Mouse (Mus musculus) hindbrain, embryonic 13.5 days (tissue): Measurements from ENCODE around the gene Etnk1. TPM values are rescaled to one million over a fixed set of nuclear protein-coding genes. Genes with fewer than 3 reads are reported as not detected.

Source experiments
- ATAC-seq: fragments of 200-750 bp; cut with Nextera tagmentation; 2 replicates; pipeline ENCODE4 v1.8.0; 2017; ENCODE audit warnings: moderate TSS enrichment; ENCODE audit not compliant: low FRiP score
- H3K27ac ChIP-seq: fragments of 300-500 bp; sonication (generic); 2 replicates; pipeline ENCODE4 v1.5.1; 2015; ENCODE audit warnings: inconsistent platforms, mild to moderate bottlenecking, moderate library complexity
- H3K27me3 ChIP-seq: fragments of 300-500 bp; sonication (generic); 2 replicates; pipeline ENCODE4 v1.6.1; 2015; ENCODE audit warnings: mild to moderate bottlenecking, inconsistent platforms
- H3K36me3 ChIP-seq: fragments of 300-500 bp; sonication (generic); 2 replicates; pipeline ENCODE4 v1.6.1; 2015; ENCODE audit warnings: mild to moderate bottlenecking, inconsistent platforms
- H3K4me1 ChIP-seq: fragments of 300-500 bp; sonication (generic); replicated peaks from 2 replicates; pipeline ENCODE4 v1.6.1; 2015; ENCODE audit warnings: inconsistent platforms
- H3K4me2 ChIP-seq: fragments of 300-500 bp; sonication (generic); 2 replicates; pipeline ENCODE4 v1.6.1; 2015; ENCODE audit warnings: inconsistent platforms, mild to moderate bottlenecking, moderate library complexity
- H3K4me3 ChIP-seq: fragments of 300-500 bp; sonication (generic); 2 replicates; pipeline ENCODE4 v1.5.1; 2015; ENCODE audit warnings: mild to moderate bottlenecking, inconsistent platforms
- H3K9ac ChIP-seq: fragments of 300-500 bp; sonication (generic); 2 replicates; pipeline ENCODE4 v1.6.1; 2015; ENCODE audit warnings: mild to moderate bottlenecking, inconsistent platforms
- H3K9me3 ChIP-seq: fragments of 300-500 bp; sonication (generic); 2 replicates; pipeline ENCODE4 v1.6.1; 2016; ENCODE audit warnings: inconsistent platforms
- WGBS: fragments of 180-500 bp; shearing (Covaris S2); methylation state at CpG from one replicate; pipeline ENCODE4 v1.1.7; 2015; 5-methylcytosine and 5-hydroxymethylcytosine counted together
- polyA plus RNA-seq: library from polyadenylated mRNA; unstranded; fragments of >200 nt; fragmentation: Nextera tagmentation; extraction: Ambion mirVana; gene quantifications from 2 replicates; pipeline ENCODE4 v1.2.1, GENCODE M21; 2015

Gene Etnk1
- polyA plus RNA-seq, 1 experiment from 2014 or later, result 36.3 TPM

DNA sequence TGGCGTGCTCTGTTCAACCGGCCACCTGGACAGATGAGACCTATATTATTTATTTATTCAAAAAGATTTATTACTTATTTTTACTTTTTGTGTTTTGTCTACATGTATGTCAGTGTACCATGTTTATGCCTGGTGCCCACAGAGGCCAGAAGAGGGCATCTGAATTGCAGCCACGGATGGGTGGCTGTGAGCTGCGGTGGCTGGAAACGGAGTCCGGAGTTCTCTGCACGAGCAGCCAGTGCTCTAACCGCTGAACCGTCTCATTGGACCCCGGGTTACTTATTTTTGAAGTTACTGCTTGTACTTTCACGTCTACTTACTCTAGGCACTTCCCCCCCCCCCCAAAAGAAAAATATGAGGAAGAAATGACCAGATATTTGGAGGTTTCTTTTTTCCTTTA, 65.7 kb downstream of the Etnk1 start:
- ATAC-seq, result no peak
- Histone ChIP-seq H3K9me3 (no peaks in the 10 kb centered on the region), H3K36me3 (no peaks in the 10 kb centered on the region), H3K27me3 (no peaks in the 10 kb centered on the region), H3K4me1 (no peaks in the 10 kb centered on the region), H3K27ac (no peak overlapping the region), H3K4me3 (no peak overlapping the region), H3K9ac (no peak overlapping the region), H3K4me2 (no peak overlapping the region)
- 90% methylated on average over 11 of the region's 11 CpGs for WGBS

- no peaks in the 10 kb centered on the region for H3K27me3 ChIP-seq
These were observed 67.8 kb downstream of the Etnk1 start for GRCm38 (mm10) chr6:143234868-143235267.

DNA sequence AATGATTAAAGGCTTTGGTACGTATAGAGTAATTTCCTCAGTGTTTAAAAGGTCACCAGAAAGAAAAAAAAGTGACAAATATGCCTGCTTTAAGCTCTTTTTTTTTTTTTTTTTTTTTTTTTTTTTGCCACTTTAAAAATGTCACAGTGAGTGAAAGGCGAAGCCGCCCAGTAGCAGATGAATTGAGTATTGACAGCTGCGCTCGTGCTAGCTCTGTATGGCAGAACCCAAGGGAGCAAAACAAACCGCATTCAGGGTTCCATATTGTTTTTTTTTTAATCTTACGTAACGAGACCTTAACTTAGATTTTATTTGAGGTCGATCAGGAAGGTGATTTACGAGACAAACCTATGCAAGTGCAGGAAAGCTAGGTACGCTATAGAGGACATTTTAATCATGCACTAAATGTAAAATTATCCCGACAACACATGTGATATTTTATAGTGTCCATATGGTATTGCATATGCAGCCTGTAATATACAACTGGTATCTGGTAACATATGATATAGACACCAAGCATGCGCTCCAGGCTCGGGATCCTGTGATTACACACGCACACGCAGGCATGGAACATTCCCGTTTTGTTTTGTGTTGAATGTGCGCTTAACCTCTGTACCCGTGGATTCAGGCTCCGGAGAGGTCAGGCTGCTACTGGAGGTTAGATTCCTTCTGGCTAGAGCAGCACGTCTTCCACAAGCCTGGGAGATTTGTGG, 72.5 kb downstream of the Etnk1 start:
- Histone ChIP-seq H3K9ac (no peak overlapping the region), H3K4me2 (no peak overlapping the region), H3K36me3 (no peaks in the 10 kb centered on the region), H3K4me3 (no peak overlapping the region), H3K27me3 (no peaks in the 10 kb centered on the region), H3K9me3 (no peaks in the 10 kb centered on the region), H3K27ac (no peak overlapping the region), H3K4me1 (0 out of 2 replicates have a peak, but pooled peaks cover 4% of the 10 kb centered on the region)
- WGBS, result 67% methylated on average over 21 of the region's 21 CpGs
- ATAC-seq, result no peak

More at GRCm38 (mm10) chr6:143234868-143235267, 67.8 kb downstream of the Etnk1 start:
- H3K9me3 ChIP-seq, result no peaks in the 10 kb centered on the region
- WGBS, result 80% methylated on average over 8 of the region's 8 CpGs
- H3K4me1 ChIP-seq, result 0 out of 2 replicates have a peak, but pooled peaks cover 4% of the 10 kb centered on the region
- H3K4me3 ChIP-seq, result no peak overlapping the region
- H3K4me2 ChIP-seq, result no peak overlapping the region
- no peaks in the 10 kb centered on the region for H3K36me3 ChIP-seq
- no peak overlapping the region for H3K27ac ChIP-seq
- no peak overlapping the region for H3K9ac ChIP-seq
- ATAC-seq, result no peak

- Histone ChIP-seq H3K27me3 (no peaks in the 10 kb centered on the region), H3K9ac (no peak overlapping the region), H3K4me1 (0 out of 2 replicates have a peak, but pooled peaks cover 4% of the 10 kb centered on the region), H3K27ac (no peak overlapping the region), H3K4me3 (no peak overlapping the region), H3K36me3 (no peaks in the 10 kb centered on the region), H3K9me3 (no peaks in the 10 kb centered on the region), H3K4me2 (no peak overlapping the region)
- 84% methylated on average over 5 of the region's 5 CpGs for WGBS
- ATAC-seq, result no peak
These were observed 76.2 kb downstream of the Etnk1 start for GRCm38 (mm10) chr6:143243191-143243590.

- Histone ChIP-seq H3K4me2 (no peak overlapping the region), H3K9ac (no peak overlapping the region), H3K27me3 (no peaks in the 10 kb centered on the region), H3K9me3 (no peaks in the 10 kb centered on the region), H3K4me3 (no peak overlapping the region), H3K27ac (no peak overlapping the region), H3K4me1 (peaks cover 42% of the 10 kb centered on the region), H3K36me3 (no peaks in the 10 kb centered on the region)
- no peak for ATAC-seq
- WGBS, result 69% methylated on average over 4 of the region's 4 CpGs
These were observed 90.9 kb downstream of the Etnk1 start for GRCm38 (mm10) chr6:143257921-143258320.

DNA sequence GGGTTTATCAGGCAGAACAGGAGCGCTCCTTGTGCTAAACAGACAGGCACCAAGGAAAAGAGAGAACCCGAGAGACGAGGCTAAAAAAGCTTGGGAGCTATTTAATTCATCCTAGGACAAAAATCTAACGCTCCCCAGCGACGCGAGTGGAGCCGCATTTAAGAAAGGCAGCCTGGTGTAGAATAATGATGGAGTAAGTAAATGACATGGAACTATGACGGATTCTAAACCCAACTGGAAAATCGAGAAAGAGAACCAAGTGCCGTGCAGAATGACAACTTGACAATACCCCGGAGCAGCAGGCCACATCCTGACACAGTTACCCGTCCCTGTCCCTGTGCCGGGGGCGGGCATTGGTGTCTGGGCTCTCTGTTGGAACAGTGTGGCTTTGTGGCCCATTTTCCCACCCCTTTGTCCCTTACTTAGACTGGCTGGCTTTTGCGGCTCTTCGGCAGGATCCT, 92.2 kb downstream of the Etnk1 start:
- no peaks in the 10 kb centered on the region for H3K27me3 ChIP-seq
- H3K9me3 ChIP-seq, result no peaks in the 10 kb centered on the region
- H3K36me3 ChIP-seq, result no peaks in the 10 kb centered on the region
- H3K4me1 ChIP-seq, result peaks cover 42% of the 10 kb centered on the region
- H3K4me3 ChIP-seq, result peak overlapping the region; percentile 22
- peak overlapping the region; percentile 51 for H3K4me2 ChIP-seq
- ATAC-seq, result peak; percentile 61
- 13% methylated on average over 17 of the region's 17 CpGs for WGBS
- peak overlapping the region; percentile 60; the same call in 1 of the 2 replicates for H3K9ac ChIP-seq
- H3K27ac ChIP-seq, result peak overlapping the region; percentile 60

- Histone ChIP-seq H3K4me1 (peaks cover 42% of the 10 kb centered on the region), H3K9me3 (no peaks in the 10 kb centered on the region), H3K4me2 (peak overlapping the region; percentile 51), H3K9ac (no peak overlapping the region), H3K36me3 (no peaks in the 10 kb centered on the region), H3K4me3 (peak overlapping the region; percentile 22), H3K27ac (peak overlapping the region; percentile 60), H3K27me3 (peaks cover 8% of the 10 kb centered on the region)
- 35% methylated on average over 18 of the region's 18 CpGs for WGBS
- ATAC-seq, result no peak; the same call in 1 of the 2 replicates
These were observed 93.0 kb downstream of the Etnk1 start for GRCm38 (mm10) chr6:143259870-143260559.

- Histone ChIP-seq H3K36me3 (no peaks in the 10 kb centered on the region), H3K9me3 (no peaks in the 10 kb centered on the region), H3K27me3 (peaks cover 11% of the 10 kb centered on the region), H3K4me1 (peaks cover 42% of the 10 kb centered on the region), H3K4me2 (peak overlapping the region; percentile 51), H3K9ac (no peak overlapping the region), H3K4me3 (no peak overlapping the region), H3K27ac (peak overlapping the region; percentile 60)
- ATAC-seq, result peak; percentile 23
- 28% methylated on average over 14 of the region's 14 CpGs for WGBS
These were observed 93.7 kb downstream of the Etnk1 start for GRCm38 (mm10) chr6:143260560-143261288.

GRCm38 (mm10) chr6:143261289-143261665, 94.3 kb downstream of the Etnk1 start:
- peak; percentile 15 for ATAC-seq
- no peak overlapping the region for H3K9ac ChIP-seq
- 0 out of 2 replicates have a peak overlapping the region, but pooled peaks have one; percentile 13 for H3K4me2 ChIP-seq
- H3K36me3 ChIP-seq, result no peaks in the 10 kb centered on the region
- peaks cover 42% of the 10 kb centered on the region for H3K4me1 ChIP-seq
- 28% methylated on average over 8 of the region's 8 CpGs for WGBS
- peaks cover 11% of the 10 kb centered on the region for H3K27me3 ChIP-seq
- H3K27ac ChIP-seq, result peak overlapping the region; percentile 1; the same call in 1 of the 2 replicates
- no peaks in the 10 kb centered on the region for H3K9me3 ChIP-seq
- H3K4me3 ChIP-seq, result no peak overlapping the region

DNA sequence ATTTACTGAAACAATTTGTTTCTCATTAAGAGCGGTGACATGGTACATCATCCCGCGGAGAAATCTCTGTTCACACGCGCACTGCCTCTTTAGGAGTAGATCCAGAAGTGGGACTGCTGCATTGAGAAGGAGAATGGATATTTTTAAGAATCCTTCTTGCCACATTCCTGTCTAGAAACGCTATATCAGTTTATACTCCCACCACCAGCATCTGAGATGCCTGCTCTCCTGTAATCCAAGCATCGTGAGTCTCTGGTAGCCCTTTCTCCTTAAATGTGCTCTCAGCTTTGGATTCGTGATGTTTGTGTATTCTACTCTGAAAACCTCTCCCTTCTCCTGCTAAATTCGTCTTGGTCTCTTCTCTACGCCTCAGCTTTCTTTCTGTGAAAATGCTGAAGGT, 98.5 kb downstream of the Etnk1 start:
- H3K9me3 ChIP-seq, result no peaks in the 10 kb centered on the region
- no peak overlapping the region for H3K9ac ChIP-seq
- no peak overlapping the region for H3K4me2 ChIP-seq
- ATAC-seq, result no peak
- no peak overlapping the region for H3K4me3 ChIP-seq
- peaks cover 15% of the 10 kb centered on the region for H3K4me1 ChIP-seq
- no peaks in the 10 kb centered on the region for H3K36me3 ChIP-seq
- no peak overlapping the region for H3K27ac ChIP-seq
- 91% methylated on average over 10 of the region's 10 CpGs for WGBS
- peaks cover 11% of the 10 kb centered on the region for H3K27me3 ChIP-seq

GRCm38 (mm10) chr6:143279222-143279621, 112.2 kb downstream of the Etnk1 start:
- Histone ChIP-seq H3K4me2 (no peak overlapping the region), H3K4me3 (no peak overlapping the region), H3K4me1 (no peaks in the 10 kb centered on the region), H3K9me3 (no peaks in the 10 kb centered on the region), H3K27me3 (no peaks in the 10 kb centered on the region), H3K27ac (no peak overlapping the region), H3K36me3 (no peaks in the 10 kb centered on the region), H3K9ac (no peak overlapping the region)
- ATAC-seq, result no peak
- 48% methylated on average over 3 of the region's 3 CpGs for WGBS
